Mouse (Mus musculus) heart, adult 2 months (tissue): ENCODE results near the gene Vps13c. TPM values are rescaled to one million over a fixed set of nuclear protein-coding genes. Genes with fewer than 3 reads are reported as not detected.

Experiments used
- DNase-seq, 2 experiments: peaks; one replicate each; pipeline ENCODE4 v3.0.0; 2021
- H3K27ac ChIP-seq: fragments of 200-600 bp; 2 replicates; pipeline ENCODE4 v1.8.1; 2022
- H3K27me3 ChIP-seq: fragments of 200-500 bp; 2 replicates; pipeline ENCODE4 v1.6.1; 2012; ENCODE audit warnings: mild to moderate bottlenecking, low read length, inconsistent platforms, mixed read lengths; ENCODE audit not compliant: control insufficient read depth, insufficient read depth
- H3K36me3 ChIP-seq: fragments of 200-500 bp; 2 replicates; pipeline ENCODE4 v1.6.1; 2012; ENCODE audit warnings: low read length, inconsistent platforms; ENCODE audit not compliant: control insufficient read depth, insufficient read depth
- H3K4me1 ChIP-seq: fragments of 200-500 bp; 2 replicates; pipeline ENCODE4 v1.6.1; 2011; ENCODE audit warnings: low read length; ENCODE audit not compliant: control insufficient read depth, insufficient read depth
- H3K4me3 ChIP-seq: fragments of 200-600 bp; 2 replicates; pipeline ENCODE4 v1.8.1; 2022
- H3K79me2 ChIP-seq: fragments of 200-500 bp; replicated peaks from 2 replicates; pipeline ENCODE4 v1.6.1; 2012; ENCODE audit warnings: mild to moderate bottlenecking, inconsistent platforms, low read length, moderate library complexity, mixed read lengths; ENCODE audit not compliant: control insufficient read depth, insufficient read depth
- H3K9ac ChIP-seq: fragments of 200-500 bp; 2 replicates; pipeline ENCODE4 v1.6.1; 2012; ENCODE audit warnings: low read depth, mild to moderate bottlenecking, control low read depth, inconsistent platforms, low read length, mixed read lengths
- CTCF ChIP-seq: fragments of 200-600 bp; IDR thresholded peaks from 2 replicates; pipeline ENCODE4 v1.8.1; 2022; ENCODE audit warnings: antibody characterized with exemption, mild to moderate bottlenecking, moderate library complexity
- EP300 ChIP-seq: fragments of 200-500 bp; IDR thresholded peaks from 2 replicates; pipeline ENCODE4 v1.6.1; 2011; ENCODE audit warnings: low read depth, low read length, control low read depth; ENCODE audit not compliant: insufficient read depth
- POLR2A ChIP-seq: fragments of 200-500 bp; IDR thresholded peaks from 2 replicates; pipeline ENCODE4 v1.6.1; 2011; ENCODE audit warnings: mild to moderate bottlenecking, low read depth, low read length, control low read depth; ENCODE audit not compliant: insufficient read depth
- WGBS: fragments of 180-500 bp; shearing (Covaris S2); methylation state at CpG from one replicate; pipeline ENCODE4 v1.1.7; 2018; 5-methylcytosine and 5-hydroxymethylcytosine counted together
- intact Hi-C: fragments of 180-260 bp; cut with DNase I; formaldehyde crosslinking; loops from one replicate; pipeline ENCODE4 v1.15.1; 2025
- polyA plus RNA-seq: library from polyadenylated mRNA; depleted of rRNA; stranded (reverse); fragments of >200 nt; gene quantifications from 2 replicates; pipeline ENCODE4 v1.2.3, GENCODE M21; 2012
- total RNA-seq, 2 experiments: library from RNA; stranded (reverse); gene quantifications; 2 replicates each; pipeline ENCODE4 v1.2.3; 2021

Gene Vps13c
- total and polyA plus RNA-seq, 3 experiments: 6.5 to 51.1 (median 41.1) TPM

- DNase-seq: no peak
- H3K27ac ChIP-seq: no peak overlapping the region
- no peaks in the 10 kb centered on the region for H3K36me3 ChIP-seq
- no peaks in the 10 kb centered on the region for H3K27me3 ChIP-seq
- H3K9ac ChIP-seq: no peak overlapping the region
- no peak overlapping the region for H3K4me3 ChIP-seq
- H3K79me2 ChIP-seq: no peaks in the 10 kb centered on the region
- WGBS: 48% methylated on average over 6 of the region's 6 CpGs
- no peaks in the 10 kb centered on the region for H3K4me1 ChIP-seq
- TF ChIP-seq EP300 (no peak), CTCF (peak; percentile 82)
- intact Hi-C loops: loop anchor here (2.0 kb wide), 1 partner anchor 215 kb away; the partner anchor contains the start of gene C2cd4b
Observed at GRCm38 (mm10) chr9:67973451-67973850, 133.3 kb downstream of the Vps13c start.

GRCm38 (mm10) chr9:67975491-67975890 lies 135.3 kb downstream of the Vps13c start:
- no peaks in the 10 kb centered on the region for H3K27me3 ChIP-seq
- H3K4me1 ChIP-seq: no peaks in the 10 kb centered on the region
- no peak for DNase-seq
- no peak overlapping the region for H3K27ac ChIP-seq
- 94% methylated on average over 9 of the region's 9 CpGs for WGBS
- H3K36me3 ChIP-seq: no peaks in the 10 kb centered on the region
- no peak for TF ChIP-seq POLR2A
- no peak for TF ChIP-seq CTCF
- no peak for TF ChIP-seq EP300
- H3K4me3 ChIP-seq: no peak overlapping the region
- no peak overlapping the region for H3K9ac ChIP-seq
- no peaks in the 10 kb centered on the region for H3K79me2 ChIP-seq
- intact Hi-C loops: no loop called here

- Histone ChIP-seq H3K9ac (no peak overlapping the region), H3K27ac (no peak overlapping the region), H3K4me1 (no peaks in the 10 kb centered on the region), H3K4me3 (no peak overlapping the region), H3K36me3 (no peaks in the 10 kb centered on the region), H3K27me3 (no peaks in the 10 kb centered on the region), H3K79me2 (no peaks in the 10 kb centered on the region)
- intact Hi-C loops: no loop called here
- no peak for DNase-seq
- WGBS: 86% methylated on average over 7 of the region's 7 CpGs
- TF ChIP-seq POLR2A (no peak), EP300 (no peak), CTCF (no peak)
Observed at GRCm38 (mm10) chr9:68006566-68006965, 166.4 kb downstream of the Vps13c start.

GRCm38 (mm10) chr9:68014991-68015396 lies 174.8 kb downstream of the Vps13c start:
- TF ChIP-seq CTCF (peak; percentile 97), EP300 (peak; percentile 92), POLR2A (no peak)
- H3K4me3 ChIP-seq: no peak overlapping the region
- no peaks in the 10 kb centered on the region for H3K36me3 ChIP-seq
- H3K27ac ChIP-seq: peak overlapping the region; percentile 41; the same call in 1 of the 2 replicates
- H3K27me3 ChIP-seq: no peaks in the 10 kb centered on the region
- peak overlapping the region; percentile 40; the same call in 1 of the 2 replicates for H3K9ac ChIP-seq
- H3K79me2 ChIP-seq: no peaks in the 10 kb centered on the region
- peaks cover 2% of the 10 kb centered on the region; the same call in 1 of the 2 replicates for H3K4me1 ChIP-seq
- intact Hi-C loops: loop anchor here (5.0 to 10.0 kb wide), 4 partner anchors 237 to 1350 kb away; no protein-coding TSS in a partner anchor
- 4% methylated on average over 11 of the region's 11 CpGs for WGBS
- peak; percentile 78 to 82 for DNase-seq

- peaks cover 7% of the 10 kb centered on the region for H3K4me1 ChIP-seq
- H3K79me2 ChIP-seq: no peaks in the 10 kb centered on the region
- intact Hi-C loops: loop anchor here (2.0 to 10.0 kb wide), 6 partner anchors 236 to 1348 kb away; no protein-coding TSS in a partner anchor
- H3K36me3 ChIP-seq: no peaks in the 10 kb centered on the region
- DNase-seq: peak; percentile 45
- H3K4me3 ChIP-seq: no peak overlapping the region
- no peaks in the 10 kb centered on the region for H3K27me3 ChIP-seq
- TF ChIP-seq CTCF (peak; percentile 73), EP300 (peak; percentile 89), POLR2A (no peak)
- H3K9ac ChIP-seq: no peak overlapping the region
- WGBS: 44% methylated on average over 5 of the region's 5 CpGs
- no peak overlapping the region for H3K27ac ChIP-seq
Observed at GRCm38 (mm10) chr9:68016255-68016954, 176.2 kb downstream of the Vps13c start.

- intact Hi-C loops: loop anchor here (5.0 kb wide), 1 partner anchor 111 kb away; no protein-coding TSS in a partner anchor
- no peak overlapping the region for H3K9ac ChIP-seq
- no peaks in the 10 kb centered on the region for H3K79me2 ChIP-seq
- no peak overlapping the region for H3K4me3 ChIP-seq
- WGBS: 60% methylated on average over 8 of the region's 8 CpGs
- H3K36me3 ChIP-seq: no peaks in the 10 kb centered on the region
- no peak overlapping the region for H3K27ac ChIP-seq
- TF ChIP-seq EP300: no peak
- peak; percentile 58 to 70 for DNase-seq
- H3K27me3 ChIP-seq: no peaks in the 10 kb centered on the region
- peaks cover 5% of the 10 kb centered on the region for H3K4me1 ChIP-seq
Observed at GRCm38 (mm10) chr9:68020776-68021365, 180.7 kb downstream of the Vps13c start.
